Mouse (Mus musculus): ENCODE data around the gene Bpifb3. TPM values are rescaled to one million over a fixed set of nuclear protein-coding genes. Genes with fewer than 3 reads are reported as not detected.

Gene Bpifb3
- total RNA-seq, 2 experiments from 2014 or later: not detected

Other genes with a start within 250 kb of the Bpifb3 start
- under 1 TPM in 1 of 2 experiments, not detected in 1; 0.83 TPM for gene Dnmt3c, start 221.6 kb upstream of the Bpifb3 start, total RNA-seq (2021)
- 100 to 1,000 TPM; 110 to 127 TPM for gene Mapre1, start 177.0 kb upstream of the Bpifb3 start, total RNA-seq (2021)
- gene Efcab8, start 138.3 kb upstream of the Bpifb3 start, total RNA-seq (2021): under 1 TPM; 0.26 to 0.34 TPM
- not detected for gene Sun5, start 47.1 kb upstream of the Bpifb3 start, total RNA-seq (2021)
- gene Bpifb2, start 43.2 kb upstream of the Bpifb3 start, total RNA-seq (2021): not detected
- not detected for gene Bpifb6, start 17.8 kb upstream of the Bpifb3 start, total RNA-seq (2021)
- gene Bpifb4, start 20.0 kb downstream of the Bpifb3 start, total RNA-seq (2021): not detected
- not detected for gene Bpifa6, start 56.7 kb downstream of the Bpifb3 start, total RNA-seq (2021)
- gene Bpifa2, start 90.0 kb downstream of the Bpifb3 start, total RNA-seq (2021): not detected
- gene Bpifa3, start 212.1 kb downstream of the Bpifb3 start, total RNA-seq (2021): not detected
- gene Bpifa1, start 224.7 kb downstream of the Bpifb3 start, total RNA-seq (2021): not detected
- gene Bpifa5, start 244.4 kb downstream of the Bpifb3 start, total RNA-seq (2021): not detected

Data from gastrocnemius, postnatal 4 days (tissue).